Mouse (Mus musculus) skeletal muscle tissue, adult 2 months (tissue): ENCODE data around the gene Chrdl2.
A peak's percentile ranks its signal among the peaks of the same experiment; 100 is the strongest.
"Not testable (repeated sequence)": the region's sequence is repeated elsewhere in the genome, so short reads cannot be mapped to it uniquely, and the experiment has no call there.

Experiments
- DNase-seq: peaks from one replicate; pipeline ENCODE4 v3.0.0-alpha.2; 2012; ENCODE audit warnings: low read depth, low spot score

Gene Chrdl2

DNA sequence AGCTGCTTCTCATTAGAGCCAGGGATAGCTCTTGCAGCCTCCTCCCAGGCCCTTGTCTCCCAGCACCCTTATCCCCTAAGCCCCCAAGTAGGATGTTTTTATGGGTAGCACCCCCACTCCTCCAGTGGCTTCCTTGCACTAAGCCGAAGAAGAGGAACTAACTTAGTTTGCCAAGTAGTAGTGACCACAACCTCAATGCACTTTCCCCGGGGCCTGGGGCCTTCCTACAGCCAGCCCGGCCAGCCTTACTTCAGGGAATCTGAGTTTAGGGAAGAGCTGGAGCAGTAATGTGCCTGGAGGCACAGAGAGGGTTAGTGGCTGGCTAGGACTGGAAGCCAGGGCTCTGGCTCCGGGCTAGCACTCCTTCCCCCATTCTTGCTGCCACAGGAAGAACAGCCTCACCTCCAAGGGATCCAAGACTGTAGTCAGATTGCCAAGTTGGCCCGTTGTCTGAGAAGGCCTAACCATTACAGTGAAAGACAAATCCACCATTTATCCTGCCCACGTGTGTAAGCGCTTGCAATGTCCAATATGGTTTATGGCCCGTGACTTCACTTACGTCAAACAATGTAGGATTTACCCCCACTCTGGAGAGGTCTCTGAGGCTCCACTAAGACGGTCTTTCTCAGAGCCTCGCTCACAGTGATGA, 29.0 kb downstream of the Chrdl2 start:
- DNase-seq = no peak

GRCm38 (mm10) chr7:100036050-100036449, 30.1 kb downstream of the Chrdl2 start:
- DNase-seq = no peak

- no peak for DNase-seq
Measured at GRCm38 (mm10) chr7:100036495-100036894, 30.5 kb downstream of the Chrdl2 start.

GRCm38 (mm10) chr7:100042120-100042519, 36.1 kb downstream of the Chrdl2 start:
- no peak for DNase-seq

DNA sequence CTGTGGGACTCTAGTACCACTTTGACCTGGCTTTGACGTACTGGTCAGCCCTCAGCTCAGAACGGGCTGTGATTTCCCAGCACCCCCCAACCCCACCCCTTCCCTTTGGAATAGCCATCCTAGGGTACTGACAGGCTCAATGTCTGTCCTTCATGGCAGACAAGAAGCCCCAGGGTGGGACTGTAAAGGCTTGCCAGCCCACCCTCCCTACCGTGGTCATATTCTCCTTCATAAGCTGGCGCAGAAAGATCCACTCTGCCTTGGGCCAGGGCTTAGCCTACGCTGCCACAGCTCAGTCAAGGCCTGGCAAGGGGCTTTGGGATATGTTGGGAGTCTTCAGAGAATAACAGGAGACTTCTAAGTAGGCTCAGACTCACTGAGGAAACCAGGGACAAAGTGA, 37.1 kb downstream of the Chrdl2 start:
- DNase-seq = no peak

DNA sequence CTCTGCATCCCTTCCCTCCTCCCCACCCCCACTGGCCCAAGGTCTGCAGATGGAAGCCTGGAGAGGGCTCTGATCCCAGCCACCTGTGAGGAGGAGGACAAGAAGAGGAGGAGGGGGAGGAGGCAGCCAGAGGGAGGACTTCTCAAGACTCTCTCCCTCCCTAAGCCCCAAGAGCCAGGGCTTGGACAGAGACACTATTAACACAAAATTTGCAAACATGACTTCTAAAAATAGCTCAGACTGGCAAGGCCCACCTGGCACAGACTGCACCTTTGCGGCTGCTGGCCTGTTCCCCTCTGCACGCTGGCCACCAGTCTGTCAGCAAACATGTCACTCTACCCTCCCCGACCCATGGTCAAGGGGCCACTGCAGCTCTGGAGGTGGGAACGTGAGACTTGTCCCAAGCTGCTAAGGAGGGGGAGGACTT, 37.6 kb downstream of the Chrdl2 start:
- DNase-seq = peak; percentile 52

GRCm38 (mm10) chr7:100046486-100046885, 40.5 kb downstream of the Chrdl2 start:
- DNase-seq = no peak

DNA sequence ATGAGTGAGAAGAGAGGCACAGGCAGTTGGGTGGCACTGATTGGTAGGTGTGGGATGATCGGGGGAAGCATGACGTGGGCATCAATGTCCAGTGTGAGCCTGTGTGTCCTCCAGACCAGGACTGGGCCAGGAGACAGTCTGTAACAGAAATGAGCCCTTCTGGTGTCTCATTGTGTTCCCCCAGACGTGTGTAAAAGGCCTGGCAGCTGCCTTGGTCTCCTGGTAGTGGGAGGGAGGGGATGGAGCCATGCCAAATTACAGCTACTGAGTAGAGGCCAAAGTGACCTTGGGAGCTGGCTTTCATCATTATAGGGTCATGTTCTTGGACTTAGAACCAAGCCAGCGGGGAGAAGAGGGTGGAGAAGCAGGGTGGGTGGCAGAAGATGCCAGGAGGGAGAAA, 45.9 kb downstream of the Chrdl2 start:
- peak; percentile 29 for DNase-seq

GRCm38 (mm10) chr7:100052991-100053390, 47.0 kb downstream of the Chrdl2 start:
- not testable (repeated sequence) for DNase-seq

- peak; percentile 80 for DNase-seq
Measured at GRCm38 (mm10) chr7:100073959-100074358, 68.0 kb downstream of the Chrdl2 start.

GRCm38 (mm10) chr7:100076296-100076695, 70.3 kb downstream of the Chrdl2 start:
- DNase-seq = no peak

GRCm38 (mm10) chr7:100077071-100077470, 71.1 kb downstream of the Chrdl2 start:
- DNase-seq = no peak

DNA sequence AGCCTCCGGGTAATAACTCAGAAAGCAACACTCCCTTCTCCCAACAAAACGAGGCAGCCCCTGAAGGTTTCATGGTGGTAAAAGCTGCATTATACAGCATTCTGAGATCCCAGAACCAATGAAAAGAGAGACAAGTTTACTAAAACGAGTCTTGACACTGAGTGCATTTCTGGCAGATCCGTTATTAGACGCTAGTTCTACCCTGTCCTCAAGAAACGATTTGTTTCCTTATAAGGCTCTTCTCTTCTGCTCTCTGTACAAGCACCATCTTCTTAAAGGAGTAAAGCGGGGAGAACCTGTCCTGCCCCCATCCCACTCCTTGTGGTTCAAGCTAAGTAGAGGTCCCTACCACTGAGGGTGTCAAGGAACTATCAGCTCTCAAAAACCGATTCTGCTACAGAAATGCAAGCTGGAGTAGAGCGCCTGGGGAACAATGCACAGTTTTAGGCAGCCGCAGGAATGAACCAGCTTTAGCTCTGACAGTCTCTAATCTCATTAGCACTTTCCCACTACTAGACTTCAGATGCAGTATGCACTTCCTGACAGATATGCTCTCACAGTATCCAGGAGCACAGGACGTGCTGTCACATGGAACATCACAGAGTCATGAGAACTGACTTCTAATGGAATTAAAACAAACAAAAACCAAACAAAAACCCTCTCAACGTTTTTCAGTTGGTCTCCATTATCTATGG, 74.3 kb downstream of the Chrdl2 start:
- no peak for DNase-seq

DNA sequence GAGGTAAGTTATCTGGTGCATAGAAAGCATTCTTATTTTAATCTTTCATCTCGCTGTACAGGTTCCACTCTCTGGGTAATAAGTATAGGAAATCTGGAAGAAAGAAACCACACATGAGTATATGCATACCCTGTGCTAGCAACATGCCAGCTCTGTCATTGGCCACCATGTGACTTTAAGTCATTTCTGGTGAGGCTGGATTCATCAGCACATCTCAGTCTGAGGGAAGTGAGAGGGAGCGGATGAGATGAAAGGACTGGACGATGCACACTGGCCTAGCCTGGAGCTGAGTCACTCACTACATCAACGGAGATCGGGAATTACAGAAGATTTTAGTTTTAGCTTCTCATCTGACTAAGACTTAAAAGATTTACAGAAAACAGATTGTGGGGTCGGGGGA, 76.9 kb downstream of the Chrdl2 start:
- DNase-seq = no peak

GRCm38 (mm10) chr7:100083812-100084211, 77.8 kb downstream of the Chrdl2 start:
- no peak for DNase-seq
